Mouse (Mus musculus): ENCODE measurements around the gene Cdyl2. TPM values are rescaled to one million over a fixed set of nuclear protein-coding genes. Genes with fewer than 3 reads are reported as not detected.

Gene Cdyl2
- polyA plus RNA-seq, 1 experiment from 2014 or later = 5.9 TPM

GRCm38 (mm10) chr8:116630066-116630465 is 102.7 kb downstream of the Cdyl2 start:
- H3K36me3 ChIP-seq (replicated peaks; ENCODE audit: control insufficient read depth, insufficient read depth, low read depth, low read length) = no peaks in the 10 kb centered on the region
- no peak for DNase-seq (ENCODE audit: low spot score)
- WGBS = 44% methylated on average over 11 of the region's 11 CpGs
- no peaks in the 10 kb centered on the region for H3K9me3 ChIP-seq (replicated peaks; ENCODE audit: control insufficient read depth, low read length)
- no peak overlapping the region for H3K4me2 ChIP-seq (ENCODE audit: low read depth, low read length)
- no peaks in the 10 kb centered on the region for H3K4me1 ChIP-seq (ENCODE audit: control insufficient read depth, insufficient read depth, low read length)
- no peak overlapping the region for H3K4me3 ChIP-seq (ENCODE audit: low read depth, low read length)
- no peaks in the 10 kb centered on the region for H3K27me3 ChIP-seq (ENCODE audit: control insufficient read depth, insufficient read depth, low read length)
- ATAC-seq (replicated peaks; ENCODE audit: insufficient number of reproducible peaks, low FRiP score, low TSS enrichment, low read depth) = no peak
- no peak overlapping the region for H3K27ac ChIP-seq (replicated peaks; ENCODE audit: low read depth, low read length)
- H3K9ac ChIP-seq (replicated peaks; ENCODE audit: low read length) = no peak overlapping the region

- Histone ChIP-seq H3K27me3 (ENCODE audit: control insufficient read depth, insufficient read depth, low read length) (no peaks in the 10 kb centered on the region), H3K27ac (replicated peaks; ENCODE audit: low read depth, low read length) (no peak overlapping the region), H3K4me1 (ENCODE audit: control insufficient read depth, insufficient read depth, low read length) (no peaks in the 10 kb centered on the region), H3K36me3 (replicated peaks; ENCODE audit: control insufficient read depth, insufficient read depth, low read depth, low read length) (no peaks in the 10 kb centered on the region), H3K4me3 (ENCODE audit: low read depth, low read length) (no peak overlapping the region), H3K9ac (replicated peaks; ENCODE audit: low read length) (no peak overlapping the region), H3K4me2 (ENCODE audit: low read depth, low read length) (no peak overlapping the region), H3K9me3 (replicated peaks; ENCODE audit: control insufficient read depth, low read length) (no peaks in the 10 kb centered on the region)
- WGBS = 84% methylated on average over 7 of the region's 7 CpGs
- no peak for ATAC-seq (replicated peaks; ENCODE audit: insufficient number of reproducible peaks, low FRiP score, low TSS enrichment, low read depth)
- DNase-seq (ENCODE audit: low spot score) = no peak
Observed at GRCm38 (mm10) chr8:116628975-116629374, 103.8 kb downstream of the Cdyl2 start.

GRCm38 (mm10) chr8:116627854-116628479 is 104.8 kb downstream of the Cdyl2 start:
- no peak for ATAC-seq (replicated peaks; ENCODE audit: insufficient number of reproducible peaks, low FRiP score, low TSS enrichment, low read depth)
- no peak overlapping the region for H3K27ac ChIP-seq (replicated peaks; ENCODE audit: low read depth, low read length)
- H3K36me3 ChIP-seq (replicated peaks; ENCODE audit: control insufficient read depth, insufficient read depth, low read depth, low read length) = no peaks in the 10 kb centered on the region
- 91% methylated on average over 2 of the region's 2 CpGs for WGBS
- no peaks in the 10 kb centered on the region for H3K27me3 ChIP-seq (ENCODE audit: control insufficient read depth, insufficient read depth, low read length)
- no peak overlapping the region for H3K4me3 ChIP-seq (ENCODE audit: low read depth, low read length)
- H3K9ac ChIP-seq (replicated peaks; ENCODE audit: low read length) = no peak overlapping the region
- no peak overlapping the region for H3K4me2 ChIP-seq (ENCODE audit: low read depth, low read length)
- H3K9me3 ChIP-seq (replicated peaks; ENCODE audit: control insufficient read depth, low read length) = no peaks in the 10 kb centered on the region
- DNase-seq (ENCODE audit: low spot score) = no peak
- no peaks in the 10 kb centered on the region for H3K4me1 ChIP-seq (ENCODE audit: control insufficient read depth, insufficient read depth, low read length)

- H3K4me3 ChIP-seq (ENCODE audit: low read depth, low read length) = no peak overlapping the region
- H3K27me3 ChIP-seq (ENCODE audit: control insufficient read depth, insufficient read depth, low read length) = no peaks in the 10 kb centered on the region
- H3K4me1 ChIP-seq (ENCODE audit: control insufficient read depth, insufficient read depth, low read length) = no peaks in the 10 kb centered on the region
- DNase-seq (ENCODE audit: low spot score) = no peak
- H3K9me3 ChIP-seq (replicated peaks; ENCODE audit: control insufficient read depth, low read length) = no peaks in the 10 kb centered on the region
- H3K4me2 ChIP-seq (ENCODE audit: low read depth, low read length) = no peak overlapping the region
- ATAC-seq (replicated peaks; ENCODE audit: insufficient number of reproducible peaks, low FRiP score, low TSS enrichment, low read depth) = no peak
- no peak overlapping the region for H3K9ac ChIP-seq (replicated peaks; ENCODE audit: low read length)
- 99% methylated on average over 11 of the region's 11 CpGs for WGBS
- H3K27ac ChIP-seq (replicated peaks; ENCODE audit: low read depth, low read length) = no peak overlapping the region
- H3K36me3 ChIP-seq (replicated peaks; ENCODE audit: control insufficient read depth, insufficient read depth, low read depth, low read length) = no peaks in the 10 kb centered on the region
Observed at GRCm38 (mm10) chr8:116623591-116623990, 109.2 kb downstream of the Cdyl2 start.

GRCm38 (mm10) chr8:116622326-116622725 is 110.5 kb downstream of the Cdyl2 start:
- Histone ChIP-seq H3K27ac (replicated peaks; ENCODE audit: low read depth, low read length) (no peak overlapping the region), H3K9me3 (replicated peaks; ENCODE audit: control insufficient read depth, low read length) (no peaks in the 10 kb centered on the region), H3K9ac (replicated peaks; ENCODE audit: low read length) (no peak overlapping the region), H3K4me1 (ENCODE audit: control insufficient read depth, insufficient read depth, low read length) (no peaks in the 10 kb centered on the region), H3K4me2 (ENCODE audit: low read depth, low read length) (no peak overlapping the region), H3K36me3 (replicated peaks; ENCODE audit: control insufficient read depth, insufficient read depth, low read depth, low read length) (no peaks in the 10 kb centered on the region), H3K4me3 (ENCODE audit: low read depth, low read length) (no peak overlapping the region), H3K27me3 (ENCODE audit: control insufficient read depth, insufficient read depth, low read length) (no peaks in the 10 kb centered on the region)
- 79% methylated on average over 9 of the region's 9 CpGs for WGBS
- ATAC-seq (replicated peaks; ENCODE audit: insufficient number of reproducible peaks, low FRiP score, low TSS enrichment, low read depth) = no peak
- no peak for DNase-seq (ENCODE audit: low spot score)

- DNase-seq (ENCODE audit: low spot score) = no peak
- Histone ChIP-seq H3K4me1 (ENCODE audit: control insufficient read depth, insufficient read depth, low read length) (no peaks in the 10 kb centered on the region), H3K4me2 (ENCODE audit: low read depth, low read length) (no peak overlapping the region), H3K36me3 (replicated peaks; ENCODE audit: control insufficient read depth, insufficient read depth, low read depth, low read length) (no peaks in the 10 kb centered on the region), H3K9me3 (replicated peaks; ENCODE audit: control insufficient read depth, low read length) (no peaks in the 10 kb centered on the region), H3K4me3 (ENCODE audit: low read depth, low read length) (no peak overlapping the region), H3K27me3 (ENCODE audit: control insufficient read depth, insufficient read depth, low read length) (no peaks in the 10 kb centered on the region), H3K27ac (replicated peaks; ENCODE audit: low read depth, low read length) (no peak overlapping the region), H3K9ac (replicated peaks; ENCODE audit: low read length) (no peak overlapping the region)
- ATAC-seq (replicated peaks; ENCODE audit: insufficient number of reproducible peaks, low FRiP score, low TSS enrichment, low read depth) = no peak
- WGBS = 61% methylated on average over 21 of the region's 21 CpGs
Observed at GRCm38 (mm10) chr8:116621158-116621961, 111.4 kb downstream of the Cdyl2 start.

- H3K4me2 ChIP-seq (ENCODE audit: low read depth, low read length) = no peak overlapping the region
- no peak overlapping the region for H3K4me3 ChIP-seq (ENCODE audit: low read depth, low read length)
- ATAC-seq (replicated peaks; ENCODE audit: insufficient number of reproducible peaks, low FRiP score, low TSS enrichment, low read depth) = no peak
- no peaks in the 10 kb centered on the region for H3K36me3 ChIP-seq (replicated peaks; ENCODE audit: control insufficient read depth, insufficient read depth, low read depth, low read length)
- no peaks in the 10 kb centered on the region for H3K27me3 ChIP-seq (ENCODE audit: control insufficient read depth, insufficient read depth, low read length)
- WGBS = 81% methylated on average over 19 of the region's 19 CpGs
- no peak overlapping the region for H3K9ac ChIP-seq (replicated peaks; ENCODE audit: low read length)
- no peak overlapping the region for H3K27ac ChIP-seq (replicated peaks; ENCODE audit: low read depth, low read length)
- H3K9me3 ChIP-seq (replicated peaks; ENCODE audit: control insufficient read depth, low read length) = no peaks in the 10 kb centered on the region
- H3K4me1 ChIP-seq (ENCODE audit: control insufficient read depth, insufficient read depth, low read length) = no peaks in the 10 kb centered on the region
- no peak for DNase-seq (ENCODE audit: low spot score)
Observed at GRCm38 (mm10) chr8:116619686-116620320, 113.0 kb downstream of the Cdyl2 start.

- DNase-seq (ENCODE audit: low spot score) (no peak), ATAC-seq (replicated peaks; ENCODE audit: insufficient number of reproducible peaks, low FRiP score, low TSS enrichment, low read depth) (no peak)
- Histone ChIP-seq H3K4me3 (ENCODE audit: low read depth, low read length) (no peak overlapping the region), H3K4me2 (ENCODE audit: low read depth, low read length) (no peak overlapping the region), H3K9me3 (replicated peaks; ENCODE audit: control insufficient read depth, low read length) (no peaks in the 10 kb centered on the region), H3K9ac (replicated peaks; ENCODE audit: low read length) (no peak overlapping the region), H3K27ac (replicated peaks; ENCODE audit: low read depth, low read length) (no peak overlapping the region), H3K36me3 (replicated peaks; ENCODE audit: control insufficient read depth, insufficient read depth, low read depth, low read length) (no peaks in the 10 kb centered on the region), H3K4me1 (ENCODE audit: control insufficient read depth, insufficient read depth, low read length) (no peaks in the 10 kb centered on the region), H3K27me3 (ENCODE audit: control insufficient read depth, insufficient read depth, low read length) (no peaks in the 10 kb centered on the region)
- 88% methylated on average over 5 of the region's 5 CpGs for WGBS
Observed at GRCm38 (mm10) chr8:116619221-116619620, 113.6 kb downstream of the Cdyl2 start.
